Mouse (Mus musculus) forebrain, embryonic 10.5 days (tissue): ENCODE measurements around the gene Sergef. TPM values are rescaled to one million over a fixed set of nuclear protein-coding genes. Genes with fewer than 3 reads are reported as not detected.

Experiments used
- DNase-seq: peaks from one replicate; pipeline ENCODE4 v3.0.0-alpha.2; 2017; ENCODE audit warnings: low spot score; ENCODE audit errors: extremely low spot score
- H3K27ac ChIP-seq: fragments of 300-500 bp; sonication (generic); 2 replicates; pipeline ENCODE4 v1.5.1; 2016; ENCODE audit warnings: mild to moderate bottlenecking
- H3K27me3 ChIP-seq: fragments of 300-500 bp; sonication (generic); 2 replicates; pipeline ENCODE4 v1.6.1; 2016; ENCODE audit warnings: mild to moderate bottlenecking; ENCODE audit not compliant: poor library complexity, severe bottlenecking
- H3K36me3 ChIP-seq: fragments of 300-500 bp; sonication (generic); replicated peaks from 2 replicates; pipeline ENCODE4 v1.6.1; 2016; ENCODE audit warnings: mild to moderate bottlenecking, moderate library complexity
- H3K4me1 ChIP-seq: fragments of 300-500 bp; sonication (generic); 2 replicates; pipeline ENCODE4 v1.6.1; 2016
- H3K4me3 ChIP-seq: fragments of 300-500 bp; sonication (generic); 2 replicates; pipeline ENCODE4 v1.5.1; 2016; ENCODE audit warnings: mild to moderate bottlenecking, moderate library complexity
- H3K9me3 ChIP-seq: fragments of 300-500 bp; sonication (generic); 2 replicates; pipeline ENCODE4 v1.6.1; 2016; ENCODE audit warnings: mild to moderate bottlenecking, moderate library complexity
- WGBS: fragments of 180-500 bp; shearing (Covaris S2); methylation state at CpG from one replicate; pipeline ENCODE4 v1.1.7; 2016; 5-methylcytosine and 5-hydroxymethylcytosine counted together
- polyA plus RNA-seq: library from polyadenylated mRNA; unstranded; fragments of >200 nt; fragmentation: Nextera tagmentation; extraction: Ambion mirVana; gene quantifications from 2 replicates; pipeline ENCODE4 v1.2.1, GENCODE M21; 2016

The Sergef gene
- polyA plus RNA-seq, 1 experiment from 2014 or later, result 16.7 TPM

GRCm38 (mm10) chr7:46499561-46499960, 140.0 kb downstream of the Sergef start:
- WGBS, result 94% methylated on average over 4 of the region's 4 CpGs
- Histone ChIP-seq H3K9me3 (no peaks in the 10 kb centered on the region), H3K27me3 (no peaks in the 10 kb centered on the region), H3K27ac (no peak overlapping the region), H3K4me3 (no peak overlapping the region), H3K4me1 (0 out of 2 replicates have a peak, but pooled peaks cover 7% of the 10 kb centered on the region), H3K36me3 (no peaks in the 10 kb centered on the region; the same call in 1 of the 2 replicates)
- DNase-seq, result no peak

GRCm38 (mm10) chr7:46492134-46492678, 147.4 kb downstream of the Sergef start:
- no peaks in the 10 kb centered on the region for H3K36me3 ChIP-seq
- no peaks in the 10 kb centered on the region for H3K27me3 ChIP-seq
- WGBS, result 67% methylated on average over 14 of the region's 14 CpGs
- H3K4me1 ChIP-seq, result peaks cover 5% of the 10 kb centered on the region
- H3K9me3 ChIP-seq, result no peaks in the 10 kb centered on the region
- no peak for DNase-seq
- H3K27ac ChIP-seq, result no peak overlapping the region
- no peak overlapping the region for H3K4me3 ChIP-seq

GRCm38 (mm10) chr7:46487354-46487753, 152.3 kb downstream of the Sergef start:
- no peaks in the 10 kb centered on the region for H3K9me3 ChIP-seq
- no peak for DNase-seq
- H3K4me3 ChIP-seq, result no peak overlapping the region
- WGBS, result 37% methylated on average over 4 of the region's 4 CpGs
- no peak overlapping the region for H3K27ac ChIP-seq
- H3K27me3 ChIP-seq, result no peaks in the 10 kb centered on the region
- no peaks in the 10 kb centered on the region for H3K36me3 ChIP-seq
- peaks cover 10% of the 10 kb centered on the region for H3K4me1 ChIP-seq

- Histone ChIP-seq H3K4me1 (peaks cover 5% of the 10 kb centered on the region; the same call in 1 of the 2 replicates), H3K27ac (no peak overlapping the region), H3K27me3 (no peaks in the 10 kb centered on the region), H3K9me3 (no peaks in the 10 kb centered on the region), H3K36me3 (no peaks in the 10 kb centered on the region), H3K4me3 (no peak overlapping the region)
- DNase-seq, result no peak
- 89% methylated on average over 5 of the region's 5 CpGs for WGBS
These were observed 152.8 kb downstream of the Sergef start for GRCm38 (mm10) chr7:46486761-46487160.

GRCm38 (mm10) chr7:46484223-46484622, 155.4 kb downstream of the Sergef start:
- Histone ChIP-seq H3K27me3 (no peaks in the 10 kb centered on the region), H3K9me3 (no peaks in the 10 kb centered on the region), H3K4me1 (peaks cover 5% of the 10 kb centered on the region; the same call in 1 of the 2 replicates), H3K27ac (no peak overlapping the region), H3K36me3 (no peaks in the 10 kb centered on the region), H3K4me3 (no peak overlapping the region)
- DNase-seq, result no peak
- 83% methylated on average over 6 of the region's 6 CpGs for WGBS

GRCm38 (mm10) chr7:46483050-46483449, 156.6 kb downstream of the Sergef start:
- DNase-seq, result no peak

GRCm38 (mm10) chr7:46482099-46482531, 157.5 kb downstream of the Sergef start:
- Histone ChIP-seq H3K27me3 (no peaks in the 10 kb centered on the region), H3K4me3 (no peak overlapping the region), H3K9me3 (no peaks in the 10 kb centered on the region), H3K27ac (no peak overlapping the region), H3K36me3 (no peaks in the 10 kb centered on the region), H3K4me1 (peaks cover 5% of the 10 kb centered on the region; the same call in 1 of the 2 replicates)
- 77% methylated on average over 2 of the region's 2 CpGs for WGBS
- no peak for DNase-seq

More at GRCm38 (mm10) chr7:46483050-46483449, 156.6 kb downstream of the Sergef start:
- H3K27me3 ChIP-seq, result no peaks in the 10 kb centered on the region
- H3K36me3 ChIP-seq, result no peaks in the 10 kb centered on the region
- no peak overlapping the region for H3K27ac ChIP-seq
- no peak overlapping the region for H3K4me3 ChIP-seq
- 83% methylated on average over 10 of the region's 10 CpGs for WGBS
- H3K4me1 ChIP-seq, result peaks cover 5% of the 10 kb centered on the region; the same call in 1 of the 2 replicates
- no peaks in the 10 kb centered on the region for H3K9me3 ChIP-seq

GRCm38 (mm10) chr7:46479793-46480192, 159.8 kb downstream of the Sergef start:
- DNase-seq, result no peak
- WGBS, result 74% methylated on average over 6 of the region's 6 CpGs
- H3K4me3 ChIP-seq, result no peak overlapping the region
- peaks cover 5% of the 10 kb centered on the region; the same call in 1 of the 2 replicates for H3K4me1 ChIP-seq
- no peak overlapping the region for H3K27ac ChIP-seq
- H3K9me3 ChIP-seq, result no peaks in the 10 kb centered on the region
- H3K36me3 ChIP-seq, result no peaks in the 10 kb centered on the region
- H3K27me3 ChIP-seq, result no peaks in the 10 kb centered on the region

- no peaks in the 10 kb centered on the region for H3K36me3 ChIP-seq
- H3K4me1 ChIP-seq, result peaks cover 9% of the 10 kb centered on the region
- no peaks in the 10 kb centered on the region for H3K27me3 ChIP-seq
- no peaks in the 10 kb centered on the region for H3K9me3 ChIP-seq
- 88% methylated on average over 3 of the region's 3 CpGs for WGBS
- DNase-seq, result no peak
- H3K27ac ChIP-seq, result no peak overlapping the region
- H3K4me3 ChIP-seq, result no peak overlapping the region
These were observed 162.2 kb downstream of the Sergef start for GRCm38 (mm10) chr7:46477456-46477855.

GRCm38 (mm10) chr7:46475464-46475863, 164.1 kb downstream of the Sergef start:
- Histone ChIP-seq H3K36me3 (no peaks in the 10 kb centered on the region), H3K4me3 (no peak overlapping the region), H3K27me3 (no peaks in the 10 kb centered on the region), H3K4me1 (peaks cover 12% of the 10 kb centered on the region), H3K27ac (no peak overlapping the region), H3K9me3 (no peaks in the 10 kb centered on the region)
- WGBS, result 91% methylated on average over 5 of the region's 5 CpGs
- DNase-seq, result no peak

GRCm38 (mm10) chr7:46473141-46473540, 166.5 kb downstream of the Sergef start:
- no peaks in the 10 kb centered on the region for H3K27me3 ChIP-seq
- no peak for DNase-seq
- no peak overlapping the region for H3K27ac ChIP-seq
- peaks cover 12% of the 10 kb centered on the region for H3K4me1 ChIP-seq
- no peaks in the 10 kb centered on the region for H3K9me3 ChIP-seq
- no peak overlapping the region for H3K4me3 ChIP-seq
- 36% methylated on average over 9 of the region's 9 CpGs for WGBS
- H3K36me3 ChIP-seq, result no peaks in the 10 kb centered on the region

GRCm38 (mm10) chr7:46471054-46471737, 168.4 kb downstream of the Sergef start:
- Histone ChIP-seq H3K4me1 (peaks cover 12% of the 10 kb centered on the region), H3K27ac (no peak overlapping the region), H3K9me3 (no peaks in the 10 kb centered on the region), H3K4me3 (no peak overlapping the region), H3K36me3 (no peaks in the 10 kb centered on the region), H3K27me3 (no peaks in the 10 kb centered on the region)
- DNase-seq, result no peak
- WGBS, result 67% methylated on average over 7 of the region's 7 CpGs

- H3K27ac ChIP-seq, result no peak overlapping the region
- 89% methylated on average over 3 of the region's 3 CpGs for WGBS
- no peak overlapping the region for H3K4me3 ChIP-seq
- H3K27me3 ChIP-seq, result no peaks in the 10 kb centered on the region
- H3K36me3 ChIP-seq, result no peaks in the 10 kb centered on the region
- H3K9me3 ChIP-seq, result no peaks in the 10 kb centered on the region
- no peak for DNase-seq
- H3K4me1 ChIP-seq, result peaks cover 12% of the 10 kb centered on the region
These were observed 170.1 kb downstream of the Sergef start for GRCm38 (mm10) chr7:46469542-46469941.
